Mouse (Mus musculus) embryonic stem cell, embryonic (primary cell): ENCODE results near the gene Psmc6.

Source experiments
- CTCF ChIA-PET, 4 experiments: fragments of 300-600 bp in 2 of 4; fragments of 350-600 bp in 2 of 4; sonication (Branson Sonifier 250); formaldehyde crosslinking; loops; one replicate each; lab custom pipeline; 2022; ENCODE audit warnings: inconsistent platforms in 2 of 4; lab: Charles Lee
- POLR2A ChIA-PET, 4 experiments: fragments of 300-600 bp in 2 of 4; fragments of 350-600 bp in 2 of 4; sonication (Branson Sonifier 250); formaldehyde crosslinking; loops; one replicate each; lab custom pipeline; 2022; ENCODE audit warnings: antibody characterized with exemption in 4 of 4, inconsistent platforms in 1 of 4; lab: Charles Lee

The Psmc6 gene

DNA sequence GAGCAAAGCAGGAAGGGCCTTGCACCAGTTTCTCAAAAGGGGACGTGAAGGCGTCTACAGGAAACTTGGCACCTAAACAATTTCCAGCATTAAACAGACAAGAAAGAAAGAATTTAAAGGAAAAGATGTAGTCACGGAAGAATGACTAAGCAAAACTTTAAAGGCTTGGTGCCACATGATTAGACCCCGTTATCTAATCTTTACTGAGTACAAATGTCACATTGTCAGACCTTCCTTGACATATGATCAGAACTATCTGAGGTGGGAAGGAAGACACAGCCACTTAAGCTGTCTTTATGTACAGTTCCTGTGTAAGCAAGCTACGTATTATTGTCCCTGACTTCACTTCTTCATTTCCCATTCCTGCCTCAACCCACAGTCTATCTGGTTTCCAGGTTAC is 8.0 kb upstream of the Psmc6 start:
- POLR2A ChIA-PET: interaction anchor here in 3 of 4 experiments (0.8 to 4.9 kb wide), 8 partner anchors 8 to 102 kb away, joined by 3 to 62 read pairs (median 5); partner anchors contain the start of genes Psmc6 (in 2 of the 3), Gpr137c (in 1 of the 3) and Styx (in 1 of the 3)
- CTCF ChIA-PET: interaction anchor here in 3 of 4 experiments (0.6 to 4.7 kb wide), 4 partner anchors 8 to 101 kb away, joined by 3 to 67 read pairs (median 22); partner anchors contain the start of gene Psmc6 (in 2 of the 3)

DNA sequence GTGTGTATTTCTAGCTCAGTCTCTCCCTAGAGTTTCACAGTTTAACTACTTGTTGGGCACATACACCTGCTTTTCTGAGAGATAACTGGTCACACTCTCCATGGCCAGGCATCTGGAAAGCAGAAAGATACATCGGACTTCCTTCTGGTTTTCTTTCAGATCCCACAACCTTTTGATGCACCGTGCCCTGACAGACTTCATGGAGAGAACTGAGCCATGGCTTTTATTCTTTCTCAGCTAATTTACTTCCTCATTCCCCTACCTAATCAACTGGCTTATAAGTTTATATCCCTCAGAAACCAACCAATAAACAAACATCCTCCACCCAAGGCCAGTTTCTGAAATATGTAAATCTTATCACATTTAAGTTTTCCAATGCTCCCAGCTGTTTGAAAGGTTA is 7.1 kb upstream of the Psmc6 start:
- CTCF ChIA-PET: no interaction called here
- POLR2A ChIA-PET: interaction anchor here in 2 of 4 experiments (1.2 to 2.7 kb wide), 2 partner anchors 10 to 28 kb away, joined by 3 to 10 read pairs; partner anchors contain the start of gene Styx (in 1 of the 2)

DNA sequence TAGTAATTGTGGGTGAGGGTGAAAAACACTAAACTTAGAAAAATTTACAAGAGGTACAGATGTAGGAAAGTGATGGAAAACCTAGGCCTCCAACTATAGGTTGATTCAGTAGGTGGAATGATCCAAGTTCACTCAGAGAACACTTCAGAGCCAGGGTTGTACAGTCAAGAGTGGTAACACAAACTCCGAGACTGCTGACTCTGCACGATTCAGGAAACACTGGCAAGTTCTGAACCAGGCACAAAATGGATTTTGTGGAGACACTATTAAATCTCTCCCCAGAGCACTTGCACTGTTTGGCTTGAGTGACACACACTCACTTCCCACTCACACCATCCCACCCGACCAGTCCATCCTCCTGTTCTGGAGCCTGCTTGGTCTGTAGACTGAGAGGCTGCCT is 6.3 kb upstream of the Psmc6 start:
- CTCF ChIA-PET: no interaction called here

DNA sequence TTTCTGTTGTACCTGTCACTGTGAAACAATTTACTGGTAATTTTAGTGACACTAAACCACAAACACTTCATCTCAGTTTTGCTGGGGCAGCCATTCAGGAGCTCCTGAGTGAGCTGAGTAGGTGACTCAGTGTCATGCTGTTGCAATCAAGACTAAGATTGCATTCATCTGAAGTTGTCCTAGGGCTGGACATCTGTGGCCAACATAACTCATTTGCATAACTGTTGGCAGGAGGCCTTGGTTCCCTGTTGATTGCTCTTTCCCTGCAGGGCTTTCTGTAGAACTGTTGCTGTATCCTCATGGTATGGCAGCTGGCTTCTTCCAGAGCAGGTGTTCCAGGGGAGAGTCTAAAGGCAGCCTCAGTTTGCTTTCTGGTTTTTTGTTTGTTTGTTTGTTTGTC is 4.1 kb upstream of the Psmc6 start:
- ChIA-PET POLR2A (interaction anchor here in 3 of 4 experiments (0.7 to 2.1 kb wide), 12 partner anchors 9 to 120 kb away, joined by 3 to 5 read pairs (median 3); partner anchors contain the start of genes Styx (in 1 of the 3) and Txndc16 (in 1 of the 3)), CTCF (interaction anchor here in 3 of 4 experiments (0.5 to 1.8 kb wide), 3 partner anchors 25 to 108 kb away, joined by 3 to 7 read pairs (median 4); partner anchors contain the start of gene Styx (in 1 of the 3))

More for the DNA sequence above, 6.3 kb upstream of the Psmc6 start:
- POLR2A ChIA-PET: interaction anchor here in 1 of 4 experiments (2.7 kb wide), 1 partner anchor 11 kb away, joined by 10 read pairs; no protein-coding TSS in a partner anchor

DNA sequence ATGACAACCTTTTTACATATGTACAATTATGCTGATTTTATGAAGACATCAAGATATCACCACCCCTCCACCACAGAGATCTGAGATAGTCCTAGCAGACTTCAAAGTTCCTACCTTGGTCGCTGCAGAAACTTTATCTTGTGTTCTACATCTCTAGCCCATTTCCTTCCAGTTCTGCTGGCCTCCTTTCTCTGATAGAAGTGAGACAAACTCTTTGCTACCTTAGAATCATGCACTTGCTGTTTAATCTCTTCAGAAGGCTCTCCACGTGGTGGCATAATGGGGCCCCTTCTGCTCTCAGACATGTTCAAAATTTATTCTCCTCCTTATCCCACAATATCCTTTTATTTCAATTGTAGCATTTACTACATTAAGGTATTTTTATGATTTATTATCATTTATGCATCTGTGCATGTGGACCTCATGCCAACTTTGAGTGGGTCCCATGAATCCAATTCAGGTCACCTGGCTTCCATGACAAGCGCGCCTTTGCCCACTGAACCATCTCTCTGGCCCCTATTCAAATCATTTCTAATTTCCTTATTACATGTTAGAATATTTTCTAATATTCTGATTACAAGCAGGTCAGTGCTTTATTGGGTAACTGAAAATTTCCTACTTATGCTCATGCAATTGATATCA is 1.4 kb upstream of the Psmc6 start:
- ChIA-PET CTCF (interaction anchor here (0.6 to 2.5 kb wide), 23 partner anchors 9 to 329 kb away, joined by 3 to 67 read pairs (median 6); partner anchors contain the start of genes Ero1l (in 3 of the 4), Styx (in 2 of the 4) and Ddhd1 (in 1 of the 4)), POLR2A (interaction anchor here (0.6 to 11.0 kb wide), 26 partner anchors 9 to 329 kb away, joined by 3 to 207 read pairs (median 14); partner anchors contain the start of genes Ero1l (in 3 of the 4), Gpr137c (in 2 of the 4), Styx (in 2 of the 4) and Txndc16 (in 1 of the 4))

DNA sequence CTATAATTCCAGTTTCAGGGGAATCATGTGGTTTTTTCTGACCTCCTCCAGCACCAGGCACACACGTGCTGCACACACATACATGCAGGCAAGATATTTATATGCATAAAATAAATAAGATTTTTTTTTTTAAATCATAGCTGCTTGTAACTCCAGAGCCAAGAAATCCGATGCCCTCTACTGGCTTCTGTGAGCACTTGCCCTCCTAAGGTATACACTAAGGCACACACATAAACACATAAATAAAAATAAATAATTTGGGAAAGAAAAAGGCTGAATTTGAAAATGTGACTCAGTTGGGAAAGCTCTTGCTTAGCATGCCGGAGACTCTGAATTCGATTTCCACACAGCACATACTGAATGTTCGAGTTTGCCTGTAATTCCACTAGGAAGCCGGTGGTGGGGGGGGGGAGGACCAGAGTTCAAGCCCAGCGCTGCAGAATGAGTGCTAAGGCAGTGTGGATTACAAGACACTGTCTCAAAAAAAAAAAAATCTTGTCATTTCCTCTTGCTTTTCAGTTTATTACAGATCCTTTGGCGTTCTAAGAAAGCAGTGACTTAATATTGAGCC is 485 bp upstream of the Psmc6 start:
- ChIA-PET POLR2A (interaction anchor here (0.6 to 11.0 kb wide), 62 partner anchors 8 to 1746 kb away, joined by 3 to 207 read pairs (median 6); partner anchors contain the start of genes Ero1l (in 3 of the 4), Gpr137c (in 3 of the 4), Styx (in 3 of the 4) and Ddhd1 (in 1 of the 4)), CTCF (interaction anchor here (0.5 to 2.5 kb wide), 58 partner anchors 8 to 1447 kb away, joined by 3 to 67 read pairs (median 4); partner anchors contain the start of genes Ero1l (in 3 of the 4), Styx (in 3 of the 4) and Ddhd1 (in 1 of the 4))

DNA sequence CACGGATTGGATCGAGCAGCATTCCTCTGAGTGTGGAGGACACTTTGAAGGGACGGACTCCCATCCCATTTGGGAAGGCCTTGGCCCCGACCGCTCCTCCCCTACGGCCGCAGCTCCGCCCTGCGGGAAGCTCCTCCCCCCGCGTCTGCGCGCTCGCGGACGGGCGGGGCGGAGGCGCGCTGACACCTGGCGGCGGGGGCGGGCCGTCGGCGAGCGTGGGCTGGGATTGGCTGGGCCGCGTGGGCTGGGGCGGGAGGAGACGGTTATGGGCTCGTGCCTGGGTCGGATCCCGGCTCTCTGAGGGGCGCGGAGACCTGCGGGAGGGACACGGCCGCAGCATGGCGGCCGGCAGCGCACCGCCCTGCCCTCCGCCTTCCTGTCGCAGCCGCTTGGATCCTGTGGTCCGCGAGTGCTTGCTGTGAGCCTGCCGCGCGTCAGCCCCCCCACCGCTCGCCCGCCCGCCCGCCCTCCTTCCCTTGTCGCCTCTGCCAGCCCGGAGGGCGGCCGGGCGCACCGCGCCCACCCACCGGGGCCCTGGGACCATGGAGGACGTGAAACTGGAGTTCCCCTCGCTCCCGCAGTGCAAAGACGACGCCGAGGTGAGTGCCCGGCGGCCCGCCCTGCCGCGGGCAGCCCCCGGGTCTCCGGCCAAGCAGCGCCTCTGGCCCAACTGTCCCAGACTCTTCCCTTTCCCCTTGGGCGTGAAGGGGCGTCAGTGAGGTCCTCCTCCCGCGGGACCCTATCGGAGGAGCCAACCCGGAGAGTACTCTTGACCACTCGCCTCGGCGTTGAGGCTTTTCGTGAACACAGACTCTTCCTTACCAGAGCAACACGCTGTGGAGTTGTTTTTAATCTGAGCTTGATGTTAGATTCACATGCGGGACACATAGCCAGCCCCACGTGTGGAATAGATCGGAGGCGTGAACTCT is 21.6 kb downstream of the Psmc6 start, which contains the start of gene Styx:
Gene Styx, plus strand, starts transcription at position 163 of the 929 bp plus-strand sequence.
- ChIA-PET CTCF (interaction anchor here (0.6 to 1.4 kb wide), 7 partner anchors 13 to 214 kb away, joined by 3 to 20 read pairs (median 4); partner anchors contain the start of gene Psmc6 (in 3 of the 4)), POLR2A (interaction anchor here (0.6 to 14.6 kb wide), 61 partner anchors 9 to 307 kb away, joined by 3 to 207 read pairs (median 4); partner anchors contain the start of genes Ddhd1 (in 3 of the 4), Gpr137c (in 3 of the 4), Psmc6 (in 3 of the 4) and Ero1l (in 2 of the 4))

DNA sequence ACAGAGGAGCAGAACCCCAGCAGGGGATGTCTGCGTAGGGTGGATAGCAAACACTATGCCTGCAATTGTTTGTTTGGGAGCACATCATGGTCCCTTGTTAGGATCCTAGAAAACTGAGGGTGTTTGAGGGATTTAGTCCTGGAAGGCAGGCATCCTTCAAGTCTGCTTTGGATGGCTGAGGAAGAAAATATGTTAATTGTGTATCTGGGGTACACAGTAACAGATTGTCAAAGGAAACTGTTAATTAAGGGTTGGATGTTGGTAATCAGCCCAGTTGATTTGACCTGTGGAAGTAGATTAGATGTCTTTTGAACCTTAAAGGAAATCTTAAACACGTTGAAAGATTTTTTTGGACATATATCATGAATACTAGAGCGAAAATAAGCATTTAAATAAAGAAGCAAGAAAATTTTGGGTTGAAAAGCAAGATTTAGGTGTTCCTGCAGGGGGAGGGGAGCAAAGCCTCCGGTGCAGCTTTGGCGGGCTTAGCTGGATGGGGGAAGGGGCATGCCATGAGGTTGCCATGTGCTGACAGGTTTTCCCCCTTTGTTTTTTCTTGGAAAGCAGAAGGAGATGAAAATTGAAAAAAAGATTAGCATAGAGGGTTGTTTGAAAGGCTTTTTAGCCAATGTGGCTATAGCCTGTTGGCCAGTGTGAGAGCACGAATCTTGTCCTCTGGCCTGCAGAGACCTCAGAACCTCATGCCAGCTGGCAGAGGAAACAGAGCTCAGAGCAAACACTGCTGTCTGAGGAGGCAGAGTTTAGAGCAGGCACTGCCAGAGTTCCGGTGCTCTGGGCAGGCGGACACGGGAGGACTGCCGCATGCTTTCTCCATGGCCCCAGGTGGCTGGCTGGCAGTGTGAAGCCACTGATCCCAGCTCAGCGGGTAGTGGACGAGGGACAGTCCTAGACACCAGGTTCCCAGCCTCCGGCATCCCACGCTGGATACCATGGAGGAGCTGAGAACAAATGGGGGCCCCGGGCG is 34.9 kb downstream of the Psmc6 start:
- CTCF ChIA-PET: interaction anchor here (0.6 to 3.3 kb wide), 10 partner anchors 14 to 272 kb away, joined by 3 to 14 read pairs (median 4); partner anchors contain the start of genes Psmc6 (in 2 of the 4) and Styx (in 1 of the 4)
- POLR2A ChIA-PET: interaction anchor here in 3 of 4 experiments (0.9 to 8.0 kb wide), 25 partner anchors 8 to 293 kb away, joined by 3 to 101 read pairs (median 5); partner anchors contain the start of genes Psmc6 (in 2 of the 3), Styx (in 2 of the 3), Ddhd1 (in 1 of the 3) and Ero1l (in 1 of the 3)

DNA sequence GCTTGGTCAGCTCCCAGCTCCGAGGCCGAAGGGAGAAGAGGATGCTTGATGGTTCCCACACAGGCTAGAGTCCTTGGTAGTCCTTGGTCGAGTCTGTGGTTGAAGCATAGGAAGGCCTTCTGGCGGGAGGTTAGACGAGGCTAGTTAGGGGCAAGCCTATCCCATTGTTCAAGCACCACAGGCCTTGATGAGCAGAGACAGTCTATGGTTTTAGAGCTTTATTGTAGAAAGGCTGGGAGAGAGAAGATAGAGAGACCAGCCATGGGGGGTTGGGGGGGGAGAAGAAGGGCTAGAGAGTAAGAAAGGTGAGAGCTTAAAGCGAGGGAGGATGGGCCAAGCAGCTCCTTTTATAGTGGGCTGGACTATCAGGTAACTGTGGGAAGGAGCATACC is 35.6 kb downstream of the Psmc6 start:
- POLR2A ChIA-PET: interaction anchor here in 3 of 4 experiments (0.7 to 8.0 kb wide), 25 partner anchors 8 to 292 kb away, joined by 3 to 101 read pairs (median 5); partner anchors contain the start of genes Psmc6 (in 2 of the 3), Styx (in 2 of the 3), Ddhd1 (in 1 of the 3) and Ero1l (in 1 of the 3)
- CTCF ChIA-PET: interaction anchor here (0.6 to 3.3 kb wide), 7 partner anchors 21 to 271 kb away, joined by 3 to 14 read pairs (median 3); partner anchors contain the start of gene Psmc6 (in 2 of the 4)

DNA sequence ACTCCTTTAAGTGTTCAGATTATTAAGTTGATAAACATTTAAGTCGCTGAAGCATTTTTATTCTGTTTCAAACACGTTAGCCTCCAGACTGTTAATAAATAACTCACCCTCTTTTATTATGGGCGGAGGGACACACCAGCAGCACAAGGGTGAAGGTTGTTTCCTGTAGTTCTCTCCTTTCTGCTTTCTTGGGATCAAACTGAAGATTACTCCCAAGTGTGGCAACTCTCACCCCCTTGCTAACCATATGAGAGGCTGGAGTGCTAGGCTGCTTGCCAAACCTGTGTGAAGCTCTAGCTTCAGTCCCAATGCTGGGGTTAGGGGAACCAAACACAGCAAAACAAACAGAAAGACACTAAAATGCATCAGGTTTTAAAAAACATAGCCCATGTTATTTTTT is 49.2 kb downstream of the Psmc6 start:
- ChIA-PET CTCF (interaction anchor here in 1 of 4 experiments (1.3 kb wide), 1 partner anchor 16 kb away, joined by 3 read pairs; no protein-coding TSS in a partner anchor), POLR2A (interaction anchor here in 2 of 4 experiments (0.9 to 2.2 kb wide), 10 partner anchors 10 to 49 kb away, joined by 3 to 13 read pairs (median 4); partner anchors contain the start of gene Styx (in 1 of the 2))

DNA sequence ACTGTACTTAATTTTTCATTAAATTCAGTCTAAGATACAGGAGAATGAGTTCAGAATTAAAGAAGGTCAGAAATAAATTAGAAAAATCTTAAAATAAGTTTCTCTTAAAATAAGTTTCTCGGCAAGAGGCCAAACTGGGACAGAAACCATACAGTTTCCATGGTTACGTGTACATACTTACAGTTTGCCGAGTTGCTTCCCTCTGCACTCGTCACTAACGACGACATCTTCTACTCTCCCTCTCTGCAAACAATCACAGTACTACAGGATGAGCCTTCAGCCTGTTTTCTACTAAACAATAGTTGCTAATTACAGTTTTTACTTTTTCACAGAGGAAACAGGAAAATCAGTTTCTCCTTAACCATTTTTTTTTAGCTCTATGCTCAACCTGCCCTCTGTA is 51.2 kb downstream of the Psmc6 start:
- CTCF ChIA-PET: interaction anchor here in 1 of 4 experiments (1.6 kb wide), 1 partner anchor 52 kb away, joined by 7 read pairs; no protein-coding TSS in a partner anchor
- POLR2A ChIA-PET: interaction anchor here in 2 of 4 experiments (1.0 to 1.9 kb wide), 3 partner anchors 11 to 37 kb away, joined by 3 to 5 read pairs (median 4); no protein-coding TSS in a partner anchor

DNA sequence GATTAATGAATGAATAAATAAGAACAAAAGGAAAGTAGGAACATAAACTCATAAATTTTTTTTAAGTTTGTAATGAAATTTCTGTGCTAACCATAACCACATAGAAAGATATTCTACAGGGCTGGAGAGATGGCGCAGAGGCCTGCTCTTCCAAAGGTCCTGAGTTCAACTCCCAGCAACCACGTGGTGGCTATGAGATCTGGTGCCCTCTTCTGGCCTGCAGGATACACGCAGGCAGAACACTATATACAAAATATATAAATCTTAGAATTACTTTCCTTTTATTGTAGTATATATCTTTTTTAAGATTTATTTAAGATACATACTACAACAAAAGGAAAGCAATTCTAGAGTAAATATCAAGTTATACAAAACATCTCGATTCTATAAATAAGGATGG is 53.3 kb downstream of the Psmc6 start:
- ChIA-PET CTCF (interaction anchor here in 2 of 4 experiments (0.6 kb wide), 2 partner anchors 10 to 413 kb away, joined by 3 to 6 read pairs; no protein-coding TSS in a partner anchor), POLR2A (interaction anchor here in 1 of 4 experiments (1.0 to 1.3 kb wide), 2 partner anchors 18 to 51 kb away, joined by 4 to 5 read pairs; no protein-coding TSS in a partner anchor)

DNA sequence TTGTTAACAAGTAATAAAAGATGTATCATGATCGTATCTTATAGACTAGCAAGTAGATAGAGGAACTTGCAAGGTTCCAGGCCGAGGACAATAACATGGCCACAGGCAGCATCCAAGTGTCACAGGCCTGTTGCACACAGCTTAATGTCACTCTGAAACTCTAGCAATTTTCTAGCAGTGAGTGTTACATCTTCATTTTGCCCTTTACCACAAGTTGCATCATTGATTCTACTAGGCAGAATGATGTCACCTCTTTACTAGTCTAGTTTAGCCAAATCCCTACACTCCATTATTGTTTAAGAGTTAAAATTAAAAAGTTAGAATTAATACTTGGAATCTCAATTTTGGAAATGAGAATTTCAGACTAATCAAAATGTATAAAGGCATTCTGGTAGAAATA is 56.0 kb downstream of the Psmc6 start:
- ChIA-PET CTCF (no interaction called here), POLR2A (interaction anchor here in 3 of 4 experiments (0.6 to 5.5 kb wide), 12 partner anchors 16 to 271 kb away, joined by 3 to 57 read pairs (median 4); partner anchors contain the start of genes Psmc6 (in 2 of the 3), Styx (in 2 of the 3) and Gpr137c (in 1 of the 3))

DNA sequence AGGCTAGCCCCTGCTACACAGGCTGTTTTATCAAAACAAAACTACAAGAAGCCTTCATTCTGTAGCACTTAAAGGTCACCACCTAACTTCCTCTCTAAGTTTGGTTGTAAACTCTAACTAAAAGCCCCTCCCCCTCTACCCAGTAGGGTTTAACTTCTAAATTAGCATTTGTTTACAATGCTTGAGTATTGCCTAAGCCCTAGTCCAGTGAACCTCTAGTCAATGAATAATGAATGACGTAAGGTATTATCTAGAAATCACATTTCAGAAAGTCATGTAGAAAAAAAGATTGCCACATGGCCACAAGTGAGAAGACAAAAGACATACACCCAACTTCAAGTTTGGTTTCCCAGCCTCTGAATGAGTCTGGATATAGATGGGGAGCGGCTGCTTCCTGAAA is 57.9 kb downstream of the Psmc6 start:
- CTCF ChIA-PET: no interaction called here
- POLR2A ChIA-PET: interaction anchor here in 3 of 4 experiments (0.8 to 5.5 kb wide), 12 partner anchors 10 to 270 kb away, joined by 3 to 57 read pairs (median 8); partner anchors contain the start of genes Ero1l (in 2 of the 3), Ddhd1 (in 1 of the 3) and Styx (in 1 of the 3)
